Mouse (Mus musculus): ENCODE data around the gene Trpc4ap. TPM values are rescaled to one million over a fixed set of nuclear protein-coding genes. Genes with fewer than 3 reads are reported as not detected.

Trpc4ap gene
- polyA plus RNA-seq, 1 experiment from 2014 or later: 177 TPM

GRCm38 (mm10) chr2:155585082-155585481 is 107.1 kb downstream of the Trpc4ap start:
- H3K4me2 ChIP-seq (replicated peaks): no peak overlapping the region
- no peaks in the 10 kb centered on the region for H3K27me3 ChIP-seq
- no peak overlapping the region for H3K27ac ChIP-seq
- H3K9me3 ChIP-seq: no peaks in the 10 kb centered on the region
- no peak for ATAC-seq (ENCODE audit: insufficient number of reproducible peaks, insufficient read depth, low FRiP score, low TSS enrichment)
- WGBS: 81% methylated on average over 9 of the region's 9 CpGs
- H3K4me3 ChIP-seq: no peak overlapping the region
- no peak overlapping the region for H3K9ac ChIP-seq
- H3K4me1 ChIP-seq: no peaks in the 10 kb centered on the region
- no peaks in the 10 kb centered on the region for H3K36me3 ChIP-seq

MicroRNAs encoded within 50 kb of the gene (microRNA counts, 519-probe panel; counts per million panel counts)
- microRNA mmu-miR-499: 460 counts per million, percentile 65 among the panel's probes with 10 or more counts

Small RNA genes lying within 50 kb of the gene (microRNA-seq; reads per million reads assigned to microRNA genes)
- gene Mir499: 14.0 reads per million, percentile 30 among the genes with 10 or more reads in this experiment

Other genes with a start within 250 kb of the Trpc4ap start
- gene Ncoa6, start 218.5 kb downstream of the Trpc4ap start, polyA plus RNA-seq (2016; fragmentation: Nextera tagmentation; extraction: Ambion mirVana): 27.3 and 28.2 TPM in 2 replicates
- gene Acss2, start 174.4 kb downstream of the Trpc4ap start, polyA plus RNA-seq (2016; fragmentation: Nextera tagmentation; extraction: Ambion mirVana): 14.4 and 15.5 TPM in 2 replicates
- gene Ggt7, start 174.1 kb downstream of the Trpc4ap start, polyA plus RNA-seq (2016; fragmentation: Nextera tagmentation; extraction: Ambion mirVana): 11.4 and 13.8 TPM in 2 replicates
- 28.0 and 28.9 TPM in 2 replicates for gene Gss, start 99.6 kb downstream of the Trpc4ap start, polyA plus RNA-seq (2016; fragmentation: Nextera tagmentation; extraction: Ambion mirVana)
- 1.3 and 1.4 TPM in 2 replicates for gene Myh7b, start 81.2 kb downstream of the Trpc4ap start, polyA plus RNA-seq (2016; fragmentation: Nextera tagmentation; extraction: Ambion mirVana)
- gene Edem2, start 37.1 kb upstream of the Trpc4ap start, polyA plus RNA-seq (2016; fragmentation: Nextera tagmentation; extraction: Ambion mirVana): 27.3 and 28.5 TPM in 2 replicates
- not detected in 2 replicates for gene Gm17581, start 43.5 kb upstream of the Trpc4ap start, polyA plus RNA-seq (2016; fragmentation: Nextera tagmentation; extraction: Ambion mirVana)
- 3.6 TPM in 2 replicates for gene Procr, start 58.7 kb upstream of the Trpc4ap start, polyA plus RNA-seq (2016; fragmentation: Nextera tagmentation; extraction: Ambion mirVana)
- 0.61 and 1.1 TPM in 2 replicates for gene Mmp24, start 83.0 kb upstream of the Trpc4ap start, polyA plus RNA-seq (2016; fragmentation: Nextera tagmentation; extraction: Ambion mirVana)
- gene BC029722, start 127.0 kb upstream of the Trpc4ap start, polyA plus RNA-seq (2016; fragmentation: Nextera tagmentation; extraction: Ambion mirVana): 12.9 and 13.4 TPM in 2 replicates
- 185 and 188 TPM in 2 replicates for gene Eif6, start 134.5 kb upstream of the Trpc4ap start, polyA plus RNA-seq (2016; fragmentation: Nextera tagmentation; extraction: Ambion mirVana)
- 0.36 and 0.38 TPM in 2 replicates for gene Fam83c, start 142.5 kb upstream of the Trpc4ap start, polyA plus RNA-seq (2016; fragmentation: Nextera tagmentation; extraction: Ambion mirVana)
- 61.3 and 71.5 TPM in 2 replicates for gene Uqcc1, start 237.9 kb upstream of the Trpc4ap start, polyA plus RNA-seq (2016; fragmentation: Nextera tagmentation; extraction: Ambion mirVana)
- gene Gm15557, start 248.3 kb upstream of the Trpc4ap start, polyA plus RNA-seq (2016; fragmentation: Nextera tagmentation; extraction: Ambion mirVana): 0.28 TPM in 1 of 2 replicates, not detected in the other

Measured in embryonic facial prominence, embryonic 12.5 days (tissue).